Mouse (Mus musculus) T-cell, adult 2 months (primary cell): ENCODE data around the gene Zdhhc16.

Experiments
- DNase-seq: peaks from one replicate; pipeline ENCODE4 v3.0.0; 2022; ENCODE audit warnings: low spot score

Zdhhc16 gene

GRCm38 (mm10) chr19:41933179-41934086 is at the start of gene Zdhhc16, which contains the start of gene Exosc1:
Zdhhc16 (plus strand) TSS chr19:41933480.
Exosc1 (minus strand) TSS chr19:41933423.
- DNase-seq, result peak; percentile 98

- no peak for DNase-seq
Measured at GRCm38 (mm10) chr19:41883882-41884281, 49.4 kb upstream of the Zdhhc16 start.

GRCm38 (mm10) chr19:41888191-41888590 is 45.1 kb upstream of the Zdhhc16 start:
- no peak for DNase-seq

GRCm38 (mm10) chr19:41894959-41895358 is 38.3 kb upstream of the Zdhhc16 start:
- no peak for DNase-seq

- peak; percentile 91 for DNase-seq
Measured at GRCm38 (mm10) chr19:41895460-41896318, 37.6 kb upstream of the Zdhhc16 start, which contains the start of gene Rrp12. Rrp12 (minus strand) TSS chr19:41896173.

GRCm38 (mm10) chr19:41896319-41896711 is 37.0 kb upstream of the Zdhhc16 start:
- no peak for DNase-seq

GRCm38 (mm10) chr19:41898860-41899259 is 34.4 kb upstream of the Zdhhc16 start:
- peak; percentile 35 for DNase-seq

- peak; percentile 28 for DNase-seq
Measured at GRCm38 (mm10) chr19:41900495-41901090, 32.7 kb upstream of the Zdhhc16 start.

GRCm38 (mm10) chr19:41901696-41902095 is 31.6 kb upstream of the Zdhhc16 start:
- DNase-seq, result peak; percentile 36

- no peak for DNase-seq
Measured at GRCm38 (mm10) chr19:41902848-41903593, 30.3 kb upstream of the Zdhhc16 start.

GRCm38 (mm10) chr19:41905246-41905645 is 28.0 kb upstream of the Zdhhc16 start:
- DNase-seq, result no peak

- DNase-seq, result no peak
Measured at GRCm38 (mm10) chr19:41906311-41907078, 26.8 kb upstream of the Zdhhc16 start.

GRCm38 (mm10) chr19:41907079-41907760 is 26.1 kb upstream of the Zdhhc16 start:
- DNase-seq, result no peak

- DNase-seq, result no peak
Measured at GRCm38 (mm10) chr19:41908736-41909135, 24.5 kb upstream of the Zdhhc16 start.

- DNase-seq, result no peak
Measured at GRCm38 (mm10) chr19:41910396-41910795, 22.9 kb upstream of the Zdhhc16 start.

- peak; percentile 98 for DNase-seq
Measured at GRCm38 (mm10) chr19:41911178-41912073, 21.9 kb upstream of the Zdhhc16 start, which contains the start of gene Pgam1. Pgam1 (plus strand) TSS chr19:41911923.

- DNase-seq, result peak; percentile 31
Measured at GRCm38 (mm10) chr19:41912121-41913080, 20.9 kb upstream of the Zdhhc16 start.
